Mouse (Mus musculus): ENCODE measurements around the gene 0610030E20Rik.
A peak's percentile ranks its signal among the peaks of the same experiment; 100 is the strongest.

Gene 0610030E20Rik

GRCm38 (mm10) chr6:72348411-72348810 lies 1.3 kb downstream of the 0610030E20Rik start:
- peak in 1 of 2 experiments; percentile 33 for DNase-seq (ENCODE audit: low spot score in 2 of 2)

GRCm38 (mm10) chr6:72350214-72350613 lies 3.1 kb downstream of the 0610030E20Rik start:
- DNase-seq (ENCODE audit: low spot score in 2 of 2): no peak

GRCm38 (mm10) chr6:72352636-72353405 lies 5.7 kb downstream of the 0610030E20Rik start:
- no peak for DNase-seq (ENCODE audit: low spot score in 2 of 2)

GRCm38 (mm10) chr6:72354025-72354424 lies 6.9 kb downstream of the 0610030E20Rik start:
- DNase-seq (ENCODE audit: low spot score in 2 of 2): no peak

- peak; percentile 71 to 72 for DNase-seq (ENCODE audit: low spot score in 2 of 2)
These were observed 8.2 kb downstream of the 0610030E20Rik start, which contains the start of gene Tmem150a for GRCm38 (mm10) chr6:72355066-72355911. Gene Tmem150a (plus strand): TSS chr6:72355447.

- no peak for DNase-seq (ENCODE audit: low spot score in 2 of 2)
These were observed 8.9 kb downstream of the 0610030E20Rik start for GRCm38 (mm10) chr6:72356001-72356532.

- peak; percentile 37 to 40 for DNase-seq (ENCODE audit: low spot score in 2 of 2)
These were observed 10.3 kb downstream of the 0610030E20Rik start for GRCm38 (mm10) chr6:72357164-72358079.

- DNase-seq (ENCODE audit: low spot score in 2 of 2): no peak
These were observed 11.1 kb downstream of the 0610030E20Rik start for GRCm38 (mm10) chr6:72358086-72358764.

GRCm38 (mm10) chr6:72359343-72359742 lies 12.2 kb downstream of the 0610030E20Rik start:
- no peak for DNase-seq (ENCODE audit: low spot score in 2 of 2)

GRCm38 (mm10) chr6:72359891-72360598 lies 12.9 kb downstream of the 0610030E20Rik start:
- DNase-seq (ENCODE audit: low spot score in 2 of 2): no peak

- DNase-seq (ENCODE audit: low spot score in 2 of 2): no peak
These were observed 13.4 kb downstream of the 0610030E20Rik start for GRCm38 (mm10) chr6:72360599-72360935.

- DNase-seq (ENCODE audit: low spot score in 2 of 2): no peak
These were observed 14.0 kb downstream of the 0610030E20Rik start for GRCm38 (mm10) chr6:72361121-72361551.

- peak; percentile 98 for DNase-seq (ENCODE audit: low spot score in 2 of 2)
These were observed 15.3 kb downstream of the 0610030E20Rik start for GRCm38 (mm10) chr6:72362132-72363028.

GRCm38 (mm10) chr6:72364009-72364408 lies 16.9 kb downstream of the 0610030E20Rik start:
- no peak for DNase-seq (ENCODE audit: low spot score in 2 of 2)

- no peak for DNase-seq (ENCODE audit: low spot score in 2 of 2)
These were observed 17.9 kb downstream of the 0610030E20Rik start for GRCm38 (mm10) chr6:72364985-72365384.

- DNase-seq (ENCODE audit: low spot score in 2 of 2): no peak
These were observed 19.2 kb downstream of the 0610030E20Rik start for GRCm38 (mm10) chr6:72366304-72366703.

GRCm38 (mm10) chr6:72366844-72367443 lies 19.8 kb downstream of the 0610030E20Rik start, which contains the start of gene Rnf181:
Gene Rnf181 (minus strand): TSS chr6:72366956.
- DNase-seq (ENCODE audit: low spot score in 2 of 2): no peak

GRCm38 (mm10) chr6:72367460-72367974 lies 20.4 kb downstream of the 0610030E20Rik start:
- DNase-seq (ENCODE audit: low spot score in 2 of 2): no peak

Measured in spleen, postnatal 36 days (tissue).